Mouse (Mus musculus) hindbrain, embryonic 15.5 days (tissue): ENCODE results near the gene 2210408I21Rik. TPM values are rescaled to one million over a fixed set of nuclear protein-coding genes. Genes with fewer than 3 reads are reported as not detected.
"Not testable (repeated sequence)": the region's sequence is repeated elsewhere in the genome, so short reads cannot be mapped to it uniquely, and the experiment has no call there.

Experiments
- ATAC-seq: fragments of 200-750 bp; cut with Nextera tagmentation; 2 replicates; pipeline ENCODE4 v1.8.0; 2017; ENCODE audit warnings: low read depth, moderate number of reproducible peaks, moderate TSS enrichment; ENCODE audit not compliant: low FRiP score
- H3K27ac ChIP-seq: fragments of 300-500 bp; sonication (generic); replicated peaks from 2 replicates; pipeline ENCODE4 v1.5.1; 2015; ENCODE audit warnings: mild to moderate bottlenecking, inconsistent platforms
- H3K27me3 ChIP-seq: fragments of 300-500 bp; sonication (generic); 2 replicates; pipeline ENCODE4 v1.6.1; 2015; ENCODE audit warnings: control low read depth, inconsistent platforms
- H3K36me3 ChIP-seq: fragments of 300-500 bp; sonication (generic); 2 replicates; pipeline ENCODE4 v1.6.1; 2015; ENCODE audit warnings: control low read depth, inconsistent platforms
- H3K4me1 ChIP-seq: fragments of 300-500 bp; sonication (generic); replicated peaks from 2 replicates; pipeline ENCODE4 v1.6.1; 2015; ENCODE audit warnings: control low read depth, inconsistent platforms
- H3K4me2 ChIP-seq: fragments of 300-500 bp; sonication (generic); 2 replicates; pipeline ENCODE4 v1.6.1; 2015; ENCODE audit warnings: moderate library complexity, mild to moderate bottlenecking, inconsistent platforms
- H3K4me3 ChIP-seq: fragments of 300-500 bp; sonication (generic); 2 replicates; pipeline ENCODE4 v1.5.1; 2015; ENCODE audit warnings: mild to moderate bottlenecking, inconsistent platforms
- H3K9ac ChIP-seq: fragments of 300-500 bp; sonication (generic); 2 replicates; pipeline ENCODE4 v1.6.1; 2015; ENCODE audit warnings: inconsistent platforms
- H3K9me3 ChIP-seq: fragments of 300-500 bp; sonication (generic); 2 replicates; pipeline ENCODE4 v1.6.1; 2016; ENCODE audit warnings: control low read depth, inconsistent platforms
- WGBS: fragments of 180-500 bp; shearing (Covaris S2); methylation state at CpG from one replicate; pipeline ENCODE4 v1.1.7; 2015; 5-methylcytosine and 5-hydroxymethylcytosine counted together
- polyA plus RNA-seq: library from polyadenylated mRNA; unstranded; fragments of >200 nt; fragmentation: Nextera tagmentation; extraction: Ambion mirVana; gene quantifications from 2 replicates; pipeline ENCODE4 v1.2.1, GENCODE M21; 2015

The 2210408I21Rik gene
- 11.1 and 11.2 TPM in 2 replicates for polyA plus RNA-seq

DNA sequence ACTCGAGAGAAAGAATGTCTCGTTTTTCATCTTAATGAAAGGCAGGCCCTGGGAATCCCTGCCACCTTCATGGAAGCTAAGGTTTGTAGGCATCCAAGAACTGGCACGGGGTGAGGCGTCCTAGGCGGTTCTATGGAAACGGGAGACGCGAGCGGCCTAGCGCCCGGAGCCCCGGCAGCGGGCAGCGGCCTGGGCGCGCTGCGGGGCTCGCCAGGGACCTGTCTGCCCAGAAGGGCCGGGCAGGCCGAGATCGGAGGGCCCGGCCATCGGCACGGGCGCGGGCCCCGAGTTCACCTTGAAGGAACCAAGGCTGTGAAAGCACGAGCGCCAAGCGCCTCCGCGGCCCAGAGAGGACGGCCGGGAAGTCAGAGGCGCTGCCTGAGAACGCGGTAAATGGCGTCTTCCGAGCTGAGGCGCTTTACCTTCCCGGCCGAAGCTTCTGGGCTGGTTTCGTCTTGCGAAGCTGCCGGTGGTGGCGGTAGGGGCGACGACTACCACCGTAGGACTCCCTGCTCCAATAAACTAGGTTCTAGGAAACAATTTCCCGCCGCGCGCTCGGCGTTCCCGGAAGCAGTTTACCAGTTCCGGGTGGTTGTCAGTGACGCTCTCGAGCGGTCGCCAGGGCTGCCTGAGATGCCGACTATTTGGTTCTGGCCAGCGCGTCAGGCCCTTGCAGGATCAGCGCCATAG, at the start of gene 2210408I21Rik, which contains the start of gene Slf1:
2210408I21Rik (plus strand) TSS at position 610 of the 690 bp plus-strand sequence.
Slf1 (minus strand) TSS at position 543 of the 690 bp plus-strand sequence.
- Histone ChIP-seq H3K9me3 (no peaks in the 10 kb centered on the region), H3K4me2 (peak within 1 kb of the TSS; percentile 60), H3K9ac (peak within 1 kb of the TSS; percentile 91), H3K27me3 (no peaks in the 10 kb centered on the region), H3K27ac (peak within 1 kb of the TSS; percentile 90), H3K4me3 (peak within 1 kb of the TSS; percentile 94), H3K36me3 (no peaks in the 10 kb centered on the region), H3K4me1 (peaks cover 13% of the 10 kb centered on the region)
- peak; percentile 99 for ATAC-seq
- WGBS: under 1% methylated on average over 65 of the region's 65 CpGs

GRCm38 (mm10) chr13:77092876-77093275, 42.5 kb upstream of the 2210408I21Rik start:
- H3K4me1 ChIP-seq, H3K27me3 ChIP-seq, H3K9ac ChIP-seq, H3K27ac ChIP-seq, H3K4me2 ChIP-seq, H3K4me3 ChIP-seq, ATAC-seq, H3K9me3 ChIP-seq: not testable (repeated sequence)
- WGBS: 89% methylated on average over 1 of the region's 1 CpGs
- peaks cover 16% of the 10 kb centered on the region for H3K36me3 ChIP-seq

GRCm38 (mm10) chr13:77107734-77108133, 27.6 kb upstream of the 2210408I21Rik start:
- ATAC-seq: no peak
- H3K4me2 ChIP-seq: no peak overlapping the region
- H3K9me3 ChIP-seq: no peaks in the 10 kb centered on the region
- H3K9ac ChIP-seq: no peak overlapping the region
- H3K27ac ChIP-seq: no peak overlapping the region
- H3K4me3 ChIP-seq: no peak overlapping the region
- H3K36me3 ChIP-seq: 0 out of 2 replicates have a peak, but pooled peaks cover 6% of the 10 kb centered on the region
- no peaks in the 10 kb centered on the region for H3K4me1 ChIP-seq
- no peaks in the 10 kb centered on the region for H3K27me3 ChIP-seq

DNA sequence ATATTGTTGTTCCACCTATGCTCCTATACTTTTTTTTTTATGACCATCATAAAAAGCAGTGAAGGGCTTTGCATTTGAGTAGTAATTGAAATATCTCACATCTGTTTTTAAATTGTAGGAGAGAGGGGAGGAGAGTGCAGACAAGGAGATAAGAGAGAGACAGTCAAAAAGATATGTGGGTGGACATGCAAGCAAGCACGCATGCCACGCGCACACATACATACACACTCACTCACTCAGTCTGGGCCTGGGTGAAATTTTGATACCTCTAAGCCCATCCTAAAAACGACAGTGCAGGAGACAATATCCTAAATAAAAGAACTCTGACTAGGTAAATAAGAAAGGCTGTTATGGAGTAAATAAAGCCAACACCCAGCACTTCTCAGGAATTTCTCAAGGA, 16.6 kb upstream of the 2210408I21Rik start:
- Histone ChIP-seq H3K27ac (no peak overlapping the region), H3K4me2 (no peak overlapping the region), H3K4me1 (no peaks in the 10 kb centered on the region), H3K9ac (no peak overlapping the region), H3K27me3 (no peaks in the 10 kb centered on the region), H3K36me3 (no peaks in the 10 kb centered on the region), H3K4me3 (no peak overlapping the region), H3K9me3 (no peaks in the 10 kb centered on the region)
- ATAC-seq: no peak
- 93% methylated on average over 4 of the region's 4 CpGs for WGBS

GRCm38 (mm10) chr13:77125159-77125558, 10.2 kb upstream of the 2210408I21Rik start:
- Histone ChIP-seq H3K27ac (no peak overlapping the region), H3K27me3 (no peaks in the 10 kb centered on the region), H3K9ac (no peak overlapping the region), H3K4me3 (no peak overlapping the region), H3K4me1 (no peaks in the 10 kb centered on the region), H3K4me2 (no peak overlapping the region), H3K36me3 (peaks cover 8% of the 10 kb centered on the region; the same call in 1 of the 2 replicates), H3K9me3 (no peaks in the 10 kb centered on the region)
- 81% methylated on average over 3 of the region's 3 CpGs for WGBS
- no peak for ATAC-seq

GRCm38 (mm10) chr13:77128240-77128639, 7.1 kb upstream of the 2210408I21Rik start:
- H3K9me3 ChIP-seq: no peaks in the 10 kb centered on the region
- ATAC-seq: no peak
- H3K4me2 ChIP-seq: no peak overlapping the region
- no peak overlapping the region for H3K4me3 ChIP-seq
- H3K36me3 ChIP-seq: peaks cover 8% of the 10 kb centered on the region; the same call in 1 of the 2 replicates
- 80% methylated on average over 2 of the region's 2 CpGs for WGBS
- no peak overlapping the region for H3K27ac ChIP-seq
- no peak overlapping the region for H3K9ac ChIP-seq
- H3K4me1 ChIP-seq: no peaks in the 10 kb centered on the region
- H3K27me3 ChIP-seq: no peaks in the 10 kb centered on the region

GRCm38 (mm10) chr13:77131132-77131531, 4.2 kb upstream of the 2210408I21Rik start:
- whole genome bisulfite sequencing: 86% methylated on average over 2 of the region's 2 CpGs
- Histone ChIP-seq H3K4me2 (no peak overlapping the region), H3K4me3 (no peak overlapping the region), H3K4me1 (peaks cover 8% of the 10 kb centered on the region), H3K27ac (no peak overlapping the region), H3K27me3 (no peaks in the 10 kb centered on the region), H3K36me3 (no peaks in the 10 kb centered on the region), H3K9ac (no peak overlapping the region), H3K9me3 (no peaks in the 10 kb centered on the region)
- ATAC-seq: no peak

DNA sequence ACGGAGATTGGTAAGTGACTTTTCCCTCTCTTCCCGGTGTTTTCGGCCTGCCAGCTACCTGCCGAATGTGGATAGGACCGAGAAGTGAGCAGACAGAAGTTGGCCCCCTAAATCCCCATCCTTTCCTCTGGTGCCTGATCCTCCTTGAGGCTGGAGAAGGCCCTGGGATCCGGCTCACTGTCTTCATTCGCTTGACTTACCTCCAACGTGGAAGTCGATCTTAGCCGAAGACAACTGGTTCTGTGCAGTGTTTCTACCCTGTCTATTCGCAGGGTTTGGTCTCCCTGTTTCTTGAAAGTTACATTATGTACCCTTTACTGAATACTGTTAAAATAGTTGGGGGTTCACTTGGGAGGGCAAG, 261 bp downstream of the 2210408I21Rik start:
- peak; percentile 88 for ATAC-seq
- under 1% methylated on average over 11 of the region's 11 CpGs for WGBS
- Histone ChIP-seq H3K9me3 (no peaks in the 10 kb centered on the region), H3K27me3 (no peaks in the 10 kb centered on the region), H3K27ac (peak overlapping the region; percentile 90), H3K4me1 (peaks cover 13% of the 10 kb centered on the region), H3K36me3 (no peaks in the 10 kb centered on the region), H3K9ac (peak overlapping the region; percentile 91), H3K4me2 (peak overlapping the region; percentile 60), H3K4me3 (peak overlapping the region; percentile 94)

DNA sequence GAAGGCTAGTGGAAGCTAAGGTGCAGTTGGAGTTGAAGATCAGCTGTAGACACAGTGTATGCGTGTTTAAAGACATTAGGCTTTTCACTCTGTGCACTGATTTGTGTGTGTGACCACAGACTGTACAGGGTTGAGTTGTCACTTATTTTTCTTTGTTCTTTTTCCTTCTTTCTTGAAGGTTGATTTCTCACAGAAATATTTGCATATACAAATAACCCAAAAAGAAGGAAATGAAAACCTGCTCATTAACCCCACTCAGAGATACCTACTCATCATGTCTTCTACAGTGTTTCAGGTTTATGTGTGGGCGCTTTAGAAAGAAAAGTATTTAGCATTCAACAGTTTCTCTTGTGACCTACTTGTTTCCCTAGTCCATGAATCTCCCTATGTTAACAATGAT, 5.5 kb downstream of the 2210408I21Rik start:
- Histone ChIP-seq H3K36me3 (no peaks in the 10 kb centered on the region), H3K4me3 (no peak overlapping the region), H3K27me3 (no peaks in the 10 kb centered on the region), H3K27ac (no peak overlapping the region), H3K9ac (no peak overlapping the region), H3K4me1 (peaks cover 6% of the 10 kb centered on the region), H3K4me2 (no peak overlapping the region), H3K9me3 (no peaks in the 10 kb centered on the region)
- 90% methylated on average over 2 of the region's 2 CpGs for WGBS
- no peak for ATAC-seq

- no peak for ATAC-seq
- Histone ChIP-seq H3K9me3 (no peaks in the 10 kb centered on the region), H3K9ac (no peak overlapping the region), H3K4me3 (no peak overlapping the region), H3K4me1 (no peaks in the 10 kb centered on the region), H3K27ac (no peak overlapping the region), H3K4me2 (no peak overlapping the region), H3K27me3 (no peaks in the 10 kb centered on the region), H3K36me3 (0 out of 2 replicates have a peak, but pooled peaks cover 4% of the 10 kb centered on the region)
Observed at GRCm38 (mm10) chr13:77177931-77178330, 42.6 kb downstream of the 2210408I21Rik start.

DNA sequence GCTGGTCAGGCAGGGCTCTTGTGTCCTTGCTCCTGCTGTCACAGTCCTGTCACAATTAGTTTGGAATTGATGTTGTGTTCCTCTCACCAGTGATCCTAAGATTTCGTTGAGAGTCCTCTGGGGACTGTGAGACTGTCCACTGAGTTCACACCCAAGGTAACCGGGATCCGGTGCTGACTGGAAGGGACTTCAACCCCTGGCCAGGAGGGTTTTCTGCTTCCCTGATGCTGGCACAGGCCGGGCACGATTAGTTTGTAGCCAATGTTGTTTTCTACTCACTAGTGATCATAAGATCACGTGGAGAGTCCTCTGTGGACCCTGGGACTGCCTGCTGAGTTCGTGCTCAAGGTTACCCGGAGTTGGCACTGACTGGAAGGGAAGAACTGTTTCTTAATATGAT, 55.3 kb downstream of the 2210408I21Rik start:
- no peaks in the 10 kb centered on the region for H3K27me3 ChIP-seq
- no peak overlapping the region for H3K9ac ChIP-seq
- H3K4me1 ChIP-seq: no peaks in the 10 kb centered on the region
- no peak overlapping the region for H3K4me3 ChIP-seq
- no peaks in the 10 kb centered on the region for H3K36me3 ChIP-seq
- ATAC-seq: no peak
- H3K27ac ChIP-seq: no peak overlapping the region
- no peaks in the 10 kb centered on the region for H3K9me3 ChIP-seq
- WGBS: 91% methylated on average over 8 of the region's 8 CpGs
- no peak overlapping the region for H3K4me2 ChIP-seq

GRCm38 (mm10) chr13:77192201-77192600, 56.9 kb downstream of the 2210408I21Rik start:
- H3K27ac ChIP-seq: no peak overlapping the region
- no peak overlapping the region for H3K9ac ChIP-seq
- H3K36me3 ChIP-seq: no peaks in the 10 kb centered on the region
- no peak overlapping the region for H3K4me2 ChIP-seq
- 80% methylated on average over 2 of the region's 2 CpGs for WGBS
- H3K4me3 ChIP-seq: no peak overlapping the region
- H3K4me1 ChIP-seq: no peaks in the 10 kb centered on the region
- H3K27me3 ChIP-seq: no peaks in the 10 kb centered on the region
- no peaks in the 10 kb centered on the region for H3K9me3 ChIP-seq
- ATAC-seq: no peak
